Mouse (Mus musculus): ENCODE results near the gene Marc1.

DNA sequence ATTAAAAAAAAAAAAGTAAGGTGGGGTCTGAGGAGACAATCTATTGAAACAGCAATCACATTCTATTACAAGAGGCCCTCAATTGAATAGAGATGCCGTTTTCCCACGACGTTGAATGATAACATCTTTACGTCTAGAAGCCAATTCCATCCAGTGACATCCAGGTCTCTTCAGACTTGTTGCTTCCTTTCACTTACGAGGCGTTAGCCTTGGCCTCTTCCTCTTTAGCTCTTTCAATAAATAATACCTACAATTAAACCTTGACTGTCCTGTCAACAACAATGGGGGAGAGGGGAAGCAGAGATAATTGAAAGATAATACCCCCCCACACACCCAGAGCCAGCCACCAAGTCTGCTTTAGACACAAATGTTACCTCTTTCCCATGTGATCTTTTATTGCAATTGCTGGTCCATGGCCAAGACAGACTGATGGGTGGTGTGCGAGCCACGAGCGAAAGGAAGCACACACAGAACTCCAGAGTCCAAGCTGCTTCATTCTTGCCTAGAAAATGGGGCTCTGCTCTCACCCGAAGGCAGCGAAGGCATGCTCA, 60.9 kb downstream of the Marc1 start:
- no peak for TF ChIP-seq CTCF (IDR thresholded peaks at IDR 0.05; ENCODE audit: extremely low read depth, insufficient read depth, low read length)
- no peak for TF ChIP-seq POLR2A (IDR thresholded peaks at IDR 0.05; ENCODE audit: extremely low read depth, insufficient read depth, low read length)

Measured in cortical plate, adult 2 months (tissue).